Mouse (Mus musculus): Measurements from ENCODE around the gene Pkd1l2. TPM values are rescaled to one million over a fixed set of nuclear protein-coding genes. Genes with fewer than 3 reads are reported as not detected.

Gene Pkd1l2
- polyA plus RNA-seq, 1 experiment from 2014 or later, result not detected

- H3K27ac ChIP-seq (ENCODE audit: low read length), result no peak overlapping the region
- no peak overlapping the region for H3K4me2 ChIP-seq (ENCODE audit: low read depth, low read length)
- H3K4me1 ChIP-seq (ENCODE audit: control insufficient read depth, insufficient read depth, low read length), result peaks cover 9% of the 10 kb centered on the region
- no peaks in the 10 kb centered on the region for H3K36me3 ChIP-seq (ENCODE audit: control insufficient read depth, insufficient read depth)
- no peak for ATAC-seq (replicated peaks; ENCODE audit: extremely low read depth, insufficient read depth, low FRiP score)
- H3K4me3 ChIP-seq (ENCODE audit: low read length), result no peak overlapping the region
- no peaks in the 10 kb centered on the region for H3K27me3 ChIP-seq (ENCODE audit: control insufficient read depth, insufficient read depth, low read length)
- H3K9me3 ChIP-seq (replicated peaks; ENCODE audit: control insufficient read depth, low read length), result no peaks in the 10 kb centered on the region
- H3K9ac ChIP-seq (ENCODE audit: low read length), result no peak overlapping the region
- 43% methylated on average over 5 of the region's 5 CpGs for WGBS
Observed at GRCm38 (mm10) chr8:116975066-116975465, 107.2 kb downstream of the Pkd1l2 start.

- Histone ChIP-seq H3K9ac (ENCODE audit: low read length) (no peak overlapping the region), H3K4me3 (ENCODE audit: low read length) (no peak overlapping the region), H3K27me3 (ENCODE audit: control insufficient read depth, insufficient read depth, low read length) (no peaks in the 10 kb centered on the region), H3K9me3 (replicated peaks; ENCODE audit: control insufficient read depth, low read length) (no peaks in the 10 kb centered on the region), H3K4me2 (ENCODE audit: low read depth, low read length) (no peak overlapping the region), H3K36me3 (ENCODE audit: control insufficient read depth, insufficient read depth) (no peaks in the 10 kb centered on the region), H3K4me1 (ENCODE audit: control insufficient read depth, insufficient read depth, low read length) (no peaks in the 10 kb centered on the region), H3K27ac (ENCODE audit: low read length) (no peak overlapping the region)
- WGBS, result 89% methylated on average over 6 of the region's 6 CpGs
- no peak for ATAC-seq (replicated peaks; ENCODE audit: extremely low read depth, insufficient read depth, low FRiP score)
Observed at GRCm38 (mm10) chr8:116969531-116969930, 112.7 kb downstream of the Pkd1l2 start.

- Histone ChIP-seq H3K36me3 (ENCODE audit: control insufficient read depth, insufficient read depth) (peaks cover 37% of the 10 kb centered on the region), H3K4me3 (ENCODE audit: low read length) (no peak overlapping the region), H3K9ac (ENCODE audit: low read length) (no peak overlapping the region), H3K4me1 (ENCODE audit: control insufficient read depth, insufficient read depth, low read length) (peaks cover 11% of the 10 kb centered on the region), H3K4me2 (ENCODE audit: low read depth, low read length) (no peak overlapping the region), H3K9me3 (replicated peaks; ENCODE audit: control insufficient read depth, low read length) (no peaks in the 10 kb centered on the region), H3K27ac (ENCODE audit: low read length) (no peak overlapping the region), H3K27me3 (ENCODE audit: control insufficient read depth, insufficient read depth, low read length) (no peaks in the 10 kb centered on the region)
- WGBS, result 93% methylated on average over 9 of the region's 9 CpGs
- no peak for ATAC-seq (replicated peaks; ENCODE audit: extremely low read depth, insufficient read depth, low FRiP score)
Observed at GRCm38 (mm10) chr8:116954415-116954814, 127.8 kb downstream of the Pkd1l2 start.

- Histone ChIP-seq H3K4me1 (ENCODE audit: control insufficient read depth, insufficient read depth, low read length) (peaks cover 20% of the 10 kb centered on the region), H3K4me2 (ENCODE audit: low read depth, low read length) (no peak overlapping the region), H3K9ac (ENCODE audit: low read length) (no peak overlapping the region), H3K4me3 (ENCODE audit: low read length) (no peak overlapping the region), H3K27me3 (ENCODE audit: control insufficient read depth, insufficient read depth, low read length) (no peaks in the 10 kb centered on the region), H3K36me3 (ENCODE audit: control insufficient read depth, insufficient read depth) (peaks cover 27% of the 10 kb centered on the region), H3K9me3 (replicated peaks; ENCODE audit: control insufficient read depth, low read length) (no peaks in the 10 kb centered on the region), H3K27ac (ENCODE audit: low read length) (no peak overlapping the region)
- 0 out of 2 replicates have a peak, but pooled peaks have one; percentile 29 for ATAC-seq (replicated peaks; ENCODE audit: extremely low read depth, insufficient read depth, low FRiP score)
- 85% methylated on average over 8 of the region's 8 CpGs for WGBS
Observed at GRCm38 (mm10) chr8:116952428-116952827, 129.8 kb downstream of the Pkd1l2 start.

- no peak for ATAC-seq (replicated peaks; ENCODE audit: extremely low read depth, insufficient read depth, low FRiP score)
- Histone ChIP-seq H3K9ac (ENCODE audit: low read length) (no peak overlapping the region), H3K27ac (ENCODE audit: low read length) (no peak overlapping the region), H3K4me1 (ENCODE audit: control insufficient read depth, insufficient read depth, low read length) (peaks cover 24% of the 10 kb centered on the region), H3K4me3 (ENCODE audit: low read length) (no peak overlapping the region), H3K27me3 (ENCODE audit: control insufficient read depth, insufficient read depth, low read length) (no peaks in the 10 kb centered on the region), H3K36me3 (ENCODE audit: control insufficient read depth, insufficient read depth) (peaks cover 21% of the 10 kb centered on the region), H3K9me3 (replicated peaks; ENCODE audit: control insufficient read depth, low read length) (no peaks in the 10 kb centered on the region), H3K4me2 (ENCODE audit: low read depth, low read length) (no peak overlapping the region)
- WGBS, result 85% methylated on average over 2 of the region's 2 CpGs
Observed at GRCm38 (mm10) chr8:116951778-116952177, 130.5 kb downstream of the Pkd1l2 start.

GRCm38 (mm10) chr8:116951369-116951768 is 130.9 kb downstream of the Pkd1l2 start:
- Histone ChIP-seq H3K27me3 (ENCODE audit: control insufficient read depth, insufficient read depth, low read length) (no peaks in the 10 kb centered on the region), H3K9me3 (replicated peaks; ENCODE audit: control insufficient read depth, low read length) (no peaks in the 10 kb centered on the region), H3K4me1 (ENCODE audit: control insufficient read depth, insufficient read depth, low read length) (peaks cover 28% of the 10 kb centered on the region), H3K4me3 (ENCODE audit: low read length) (no peak overlapping the region), H3K9ac (ENCODE audit: low read length) (no peak overlapping the region), H3K36me3 (ENCODE audit: control insufficient read depth, insufficient read depth) (peaks cover 19% of the 10 kb centered on the region), H3K4me2 (ENCODE audit: low read depth, low read length) (peak overlapping the region; percentile 25; the same call in 1 of the 2 replicates), H3K27ac (ENCODE audit: low read length) (peak overlapping the region; percentile 58)
- ATAC-seq (replicated peaks; ENCODE audit: extremely low read depth, insufficient read depth, low FRiP score), result peak; percentile 67
- WGBS, result 29% methylated on average over 5 of the region's 5 CpGs

- Histone ChIP-seq H3K4me1 (ENCODE audit: control insufficient read depth, insufficient read depth, low read length) (peaks cover 51% of the 10 kb centered on the region), H3K4me3 (ENCODE audit: low read length) (no peak overlapping the region), H3K27ac (ENCODE audit: low read length) (peak overlapping the region; percentile 54), H3K9me3 (replicated peaks; ENCODE audit: control insufficient read depth, low read length) (no peaks in the 10 kb centered on the region), H3K27me3 (ENCODE audit: control insufficient read depth, insufficient read depth, low read length) (no peaks in the 10 kb centered on the region), H3K36me3 (ENCODE audit: control insufficient read depth, insufficient read depth) (no peaks in the 10 kb centered on the region), H3K9ac (ENCODE audit: low read length) (no peak overlapping the region; the same call in 1 of the 2 replicates), H3K4me2 (ENCODE audit: low read depth, low read length) (peak overlapping the region; percentile 6)
- 47% methylated on average over 7 of the region's 7 CpGs for WGBS
- ATAC-seq (replicated peaks; ENCODE audit: extremely low read depth, insufficient read depth, low FRiP score), result no peak
Observed at GRCm38 (mm10) chr8:116947589-116947988, 134.7 kb downstream of the Pkd1l2 start.

- Histone ChIP-seq H3K9me3 (replicated peaks; ENCODE audit: control insufficient read depth, low read length) (no peaks in the 10 kb centered on the region), H3K27ac (ENCODE audit: low read length) (peak overlapping the region; percentile 89), H3K9ac (ENCODE audit: low read length) (peak overlapping the region; percentile 64), H3K4me2 (ENCODE audit: low read depth, low read length) (peak overlapping the region; percentile 69), H3K4me3 (ENCODE audit: low read length) (peak overlapping the region; percentile 37), H3K36me3 (ENCODE audit: control insufficient read depth, insufficient read depth) (no peaks in the 10 kb centered on the region), H3K27me3 (ENCODE audit: control insufficient read depth, insufficient read depth, low read length) (no peaks in the 10 kb centered on the region), H3K4me1 (ENCODE audit: control insufficient read depth, insufficient read depth, low read length) (peaks cover 49% of the 10 kb centered on the region)
- WGBS, result 47% methylated on average over 6 of the region's 6 CpGs
- ATAC-seq (replicated peaks; ENCODE audit: extremely low read depth, insufficient read depth, low FRiP score), result no peak
Observed at GRCm38 (mm10) chr8:116946851-116947250, 135.4 kb downstream of the Pkd1l2 start.

GRCm38 (mm10) chr8:116946268-116946838 is 135.9 kb downstream of the Pkd1l2 start:
- Histone ChIP-seq H3K9me3 (replicated peaks; ENCODE audit: control insufficient read depth, low read length) (no peaks in the 10 kb centered on the region), H3K9ac (ENCODE audit: low read length) (peak overlapping the region; percentile 64), H3K4me3 (ENCODE audit: low read length) (peak overlapping the region; percentile 37), H3K27ac (ENCODE audit: low read length) (peak overlapping the region; percentile 89), H3K4me1 (ENCODE audit: control insufficient read depth, insufficient read depth, low read length) (peaks cover 45% of the 10 kb centered on the region), H3K36me3 (ENCODE audit: control insufficient read depth, insufficient read depth) (no peaks in the 10 kb centered on the region), H3K4me2 (ENCODE audit: low read depth, low read length) (peak overlapping the region; percentile 69), H3K27me3 (ENCODE audit: control insufficient read depth, insufficient read depth, low read length) (no peaks in the 10 kb centered on the region)
- peak; percentile 49 for ATAC-seq (replicated peaks; ENCODE audit: extremely low read depth, insufficient read depth, low FRiP score)
- WGBS, result 20% methylated on average over 21 of the region's 21 CpGs

Data from heart, embryonic 16.5 days (tissue).